Comparison of ENCODE assay signal across 26 mouse cellular contexts in genomic region chr19:31442311-31442710, GRCm38 (mm10).
"Had no signal": no experiment of that assay in that cellular context is flagged by ENCODE, and none has a peak within 500 bp of the region (broad histone marks: within the 10 kb centered on the region; RNA-seq: fewer than 3 reads in every experiment).

No protein-coding gene starts in this region.

- H3K9ac ChIP-seq: heart, embryonic 13.5 days; heart, embryonic 15.5 days; hindbrain, embryonic 13.5 days; hindbrain, embryonic 15.5 days; limb, embryonic 12.5 days; liver, embryonic 13.5 days; liver, embryonic 15.5 days; liver, postnatal 0 days had no signal

- H3K27ac ChIP-seq: heart, embryonic 13.5 days; heart, embryonic 15.5 days; hindbrain, embryonic 13.5 days; hindbrain, embryonic 15.5 days; hindbrain, postnatal 0 days; layer of hippocampus, adult 2 months; limb, embryonic 10.5 days; limb, embryonic 12.5 days; liver, embryonic 13.5 days; liver, embryonic 15.5 days had no signal

- H3K4me1 ChIP-seq: heart, embryonic 13.5 days; heart, embryonic 15.5 days; hindbrain, embryonic 13.5 days; hindbrain, embryonic 15.5 days; limb, embryonic 10.5 days; limb, embryonic 12.5 days; liver, embryonic 13.5 days; liver, embryonic 15.5 days had no signal

- H3K9me3 ChIP-seq: heart, embryonic 13.5 days; heart, embryonic 15.5 days; hindbrain, embryonic 13.5 days; hindbrain, embryonic 15.5 days; limb, embryonic 10.5 days; limb, embryonic 12.5 days; liver, embryonic 13.5 days; liver, embryonic 15.5 days had no signal

- H3K36me3 ChIP-seq: heart, embryonic 13.5 days; heart, embryonic 15.5 days; hindbrain, embryonic 13.5 days; hindbrain, embryonic 15.5 days; limb, embryonic 10.5 days; limb, embryonic 12.5 days; liver, embryonic 13.5 days; liver, embryonic 15.5 days had no signal

- H3K27me3 ChIP-seq: heart, embryonic 13.5 days; heart, embryonic 15.5 days; hindbrain, embryonic 13.5 days; hindbrain, embryonic 15.5 days; limb, embryonic 12.5 days; liver, embryonic 13.5 days; liver, embryonic 15.5 days had no signal

- H3K4me3 ChIP-seq: heart, embryonic 13.5 days; heart, embryonic 15.5 days; hindbrain, embryonic 13.5 days; hindbrain, embryonic 15.5 days; layer of hippocampus, adult 2 months; limb, embryonic 10.5 days; limb, embryonic 12.5 days; liver, embryonic 13.5 days; liver, embryonic 15.5 days had no signal

- ATAC-seq: hindbrain, postnatal 0 days; intestine, postnatal 0 days; liver, postnatal 0 days had no signal

- H3K4me2 ChIP-seq: heart, embryonic 11.5 days; heart, embryonic 13.5 days; heart, embryonic 15.5 days; hindbrain, embryonic 13.5 days; hindbrain, embryonic 15.5 days; limb, embryonic 12.5 days; liver, embryonic 11.5 days; liver, embryonic 13.5 days; liver, embryonic 15.5 days had no signal

- DNase-seq: gastrocnemius, postnatal 14 days; gastrocnemius, postnatal 36 days; heart, adult 18-20 months; heart, postnatal 14 days; heart, postnatal 36 days; kidney, adult 18-20 months; kidney, adult 8-10 months; kidney, postnatal 10 days; kidney, postnatal 25 days; kidney, postnatal 4 days; layer of hippocampus, postnatal 36 days; liver; liver, embryonic 13.5 days; liver, postnatal 0 days had no signal
